Mouse (Mus musculus) hematopoietic stem cell, adult 5-6 weeks (primary cell): ENCODE results near the gene Ano4. TPM values are rescaled to one million over a fixed set of nuclear protein-coding genes. Genes with fewer than 3 reads are reported as not detected.

Source experiments
- ATAC-seq, 2 experiments: fragments of 125-278 bp in 1 of 2; replicated peaks in 1 of 2; 2 replicates each; pipeline ENCODE4 v1.8.0; 2016 to 2017; ENCODE audit warnings: inconsistent platforms in 2 of 2, mild to moderate bottlenecking in 2 of 2, moderate number of reproducible peaks in 2 of 2, low read depth in 1 of 2, moderate TSS enrichment in 1 of 2; ENCODE audit not compliant: low FRiP score in 2 of 2, poor library complexity in 2 of 2, severe bottlenecking in 2 of 2, insufficient read depth in 1 of 2, low TSS enrichment in 1 of 2
- total RNA-seq: library from RNA; stranded (forward); fragments of 172-1452, 232-1000 nt; gene quantifications from 2 replicates; pipeline ENCODE4 v1.2.3, GENCODE M21; 2017

Ano4 gene
- total RNA-seq, 1 experiment from 2014 or later: not detected

- ATAC-seq: no peak
Measured at GRCm38 (mm10) chr10:89205858-89206257, 138.7 kb downstream of the Ano4 start.

- ATAC-seq: no peak
Measured at GRCm38 (mm10) chr10:89196444-89196843, 148.1 kb downstream of the Ano4 start.

GRCm38 (mm10) chr10:89195068-89195467, 149.5 kb downstream of the Ano4 start:
- ATAC-seq: no peak

- no peak for ATAC-seq
Measured at GRCm38 (mm10) chr10:89194440-89194839, 150.1 kb downstream of the Ano4 start.

GRCm38 (mm10) chr10:89177921-89178320, 166.6 kb downstream of the Ano4 start:
- ATAC-seq: no peak

GRCm38 (mm10) chr10:89164533-89164932, 180.0 kb downstream of the Ano4 start:
- no peak for ATAC-seq

- no peak for ATAC-seq
Measured at GRCm38 (mm10) chr10:89155502-89155901, 189.1 kb downstream of the Ano4 start.

- ATAC-seq: no peak
Measured at GRCm38 (mm10) chr10:89154797-89155465, 189.6 kb downstream of the Ano4 start.

GRCm38 (mm10) chr10:89149166-89149565, 195.4 kb downstream of the Ano4 start:
- ATAC-seq: no peak

- no peak for ATAC-seq
Measured at GRCm38 (mm10) chr10:89121391-89121790, 223.2 kb downstream of the Ano4 start.

- no peak for ATAC-seq
Measured at GRCm38 (mm10) chr10:89114381-89114780, 230.2 kb downstream of the Ano4 start.

GRCm38 (mm10) chr10:89111466-89111865, 233.1 kb downstream of the Ano4 start:
- no peak for ATAC-seq

GRCm38 (mm10) chr10:89110917-89111316, 233.6 kb downstream of the Ano4 start:
- ATAC-seq: no peak

GRCm38 (mm10) chr10:89103594-89103993, 241.0 kb downstream of the Ano4 start:
- ATAC-seq: no peak

GRCm38 (mm10) chr10:89102025-89102424, 242.5 kb downstream of the Ano4 start:
- no peak for ATAC-seq

GRCm38 (mm10) chr10:89098183-89098582, 246.4 kb downstream of the Ano4 start:
- ATAC-seq: no peak

- ATAC-seq: no peak
Measured at GRCm38 (mm10) chr10:89092350-89093040, 252.1 kb downstream of the Ano4 start.

GRCm38 (mm10) chr10:89077447-89077846, 267.1 kb downstream of the Ano4 start:
- ATAC-seq: no peak

- no peak for ATAC-seq
Measured at GRCm38 (mm10) chr10:89055891-89056290, 288.7 kb downstream of the Ano4 start.
